ENCODE assay signal across 8 mouse cellular contexts in the genomic region with DNA sequence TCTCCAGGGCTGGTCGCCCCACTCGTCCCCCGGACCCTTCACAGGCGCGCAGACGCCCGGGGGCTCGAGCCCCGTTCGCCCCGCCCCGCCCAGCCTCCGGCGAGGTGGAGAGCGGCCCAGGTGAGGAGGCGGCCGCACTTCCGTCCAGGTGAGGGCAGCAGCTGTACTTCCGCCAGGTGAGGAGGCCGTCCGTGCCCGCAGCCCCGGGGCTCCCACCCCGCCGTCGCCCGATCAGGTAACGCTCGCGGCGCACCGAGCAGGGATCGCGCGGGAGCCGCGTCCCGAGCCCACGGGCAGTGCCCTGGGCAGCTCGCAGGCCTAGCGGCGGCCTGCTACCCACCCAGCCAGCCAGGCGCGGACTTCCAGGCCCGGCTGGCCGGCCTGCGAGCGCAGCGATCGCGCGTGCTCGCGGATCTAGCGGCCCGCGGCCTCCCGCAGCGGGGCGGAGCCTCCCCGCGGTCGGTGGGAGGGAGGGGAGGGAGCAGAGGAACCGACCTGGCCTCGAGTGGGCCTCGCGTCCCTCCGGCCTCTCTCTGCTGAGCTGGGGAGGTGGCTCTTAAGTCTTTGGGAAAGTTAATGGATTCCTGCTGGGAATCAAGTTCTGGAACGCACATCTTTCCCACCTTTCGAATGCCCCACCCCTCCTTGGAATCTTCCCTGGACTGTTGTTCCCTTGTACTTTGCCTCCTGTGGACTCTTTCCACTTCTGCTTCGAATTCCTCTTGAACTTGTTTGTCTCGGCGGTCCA. TPM values are rescaled to one million over a fixed set of nuclear protein-coding genes. Genes with fewer than 3 reads are reported as not detected.
DNase-seq lines count a peak whose midpoint lies in the region; ATAC-seq lines count a peak whose summit lies in the region.

TSS of gene Patj (plus strand) at position 96 of the 748 bp plus-strand sequence.

- H3K27ac ChIP-seq in intestine, embryonic 14.5 days (ENCODE audit: low read depth): peak within 1 kb of the TSS; percentile 84

- ATAC-seq in activated CD4-positive, CD25-positive, alpha-beta regulatory T cell, adult 4 months: peak; percentile 76
- ATAC-seq in intestine, embryonic 14.5 days (replicated peaks; ENCODE audit: low FRiP score, low TSS enrichment, low read depth): peak; percentile 93

- intact Hi-C loops in gastrocnemius, postnatal 36 days (cut with DNase I): no loop called here

- peak within 1 kb of the TSS; percentile 81 for H3K4me2 ChIP-seq in intestine, embryonic 14.5 days (ENCODE audit: low read length)

- peak within 1 kb of the TSS; percentile 67 for H3K4me3 ChIP-seq in intestine, embryonic 14.5 days (ENCODE audit: low read depth, low read length)
- peak within 1 kb of the TSS; percentile 92 for H3K4me3 ChIP-seq in megakaryocyte, embryonic 14.5 days (replicated peaks)

- H3K36me3 ChIP-seq in intestine, embryonic 14.5 days (ENCODE audit: control insufficient read depth, insufficient read depth, low read length): no peaks in the 10 kb centered on the region
- no peaks in the 10 kb centered on the region for H3K36me3 ChIP-seq in megakaryocyte, embryonic 14.5 days (replicated peaks; ENCODE audit: low read length)

- peak within 1 kb of the TSS; percentile 92 for H3K9ac ChIP-seq in intestine, embryonic 14.5 days (ENCODE audit: low read length)

- no peaks in the 10 kb centered on the region for H3K9me3 ChIP-seq in intestine, embryonic 14.5 days (ENCODE audit: control insufficient read depth, low read length)
- no peaks in the 10 kb centered on the region for H3K9me3 ChIP-seq in megakaryocyte, embryonic 14.5 days

- WGBS in intestine, embryonic 14.5 days: under 1% methylated on average over 70 of the region's 73 CpGs

- DNase-seq in embryo, embryonic 10.5 days (ENCODE audit: low spot score): peak; percentile 53
- DNase-seq in gastrocnemius, postnatal 36 days: peak; percentile 11 to 35
- DNase-seq in intestine, embryonic 14.5 days (ENCODE audit: low spot score): peak; percentile 84
- DNase-seq in left cerebral cortex, adult 9 months (ENCODE audit: low spot score in 2 of 2): peak; percentile 18 to 42
- DNase-seq in right cerebral cortex, postnatal 10 days (ENCODE audit: low spot score in 2 of 2): peak; percentile 59 to 68
- peak; percentile 59 to 69 for DNase-seq in urinary bladder, postnatal 36 days (ENCODE audit: low spot score in 2 of 2)

- H3K4me1 ChIP-seq in intestine, embryonic 14.5 days (replicated peaks; ENCODE audit: control insufficient read depth, insufficient read depth, low read length): peaks cover 3% of the 10 kb centered on the region; the same call in 1 of the 2 replicates
- peaks cover 8% of the 10 kb centered on the region for H3K4me1 ChIP-seq in megakaryocyte, embryonic 14.5 days

- no peaks in the 10 kb centered on the region for H3K27me3 ChIP-seq in intestine, embryonic 14.5 days (replicated peaks; ENCODE audit: control insufficient read depth, insufficient read depth, low read length)
- H3K27me3 ChIP-seq in megakaryocyte, embryonic 14.5 days (replicated peaks): peaks cover 18% of the 10 kb centered on the region

RNA-seq across cellular contexts. Expression of gene Patj, which starts in this region (rescaled TPM):
- polyA plus RNA-seq in activated CD4-positive, CD25-positive, alpha-beta regulatory T cell, adult 4 months (2017; shearing (Covaris generic)): 10 to 100 TPM; 11.9 to 13.9 TPM
- 1 to 10 TPM; 2.1 to 3.1 TPM for total RNA-seq in gastrocnemius, postnatal 36 days (2021)
- 19.7 and 23.0 TPM in 2 replicates for polyA plus RNA-seq in intestine, embryonic 14.5 days (2014; fragmentation: Nextera tagmentation; extraction: Ambion mirVana)
- polyA plus RNA-seq in megakaryocyte, embryonic 14.5 days (2012; ENCODE audit: insufficient read depth, low replicate concordance): not detected in 2 replicates

Comparison
In these comparisons a context has a peak if more than half of its experiments do, and no peak if none do; other contexts are left out.
1. Peak in every context shown above with its lines: DNase-seq, ATAC-seq, H3K4me3 ChIP-seq and H3K27ac ChIP-seq.
2. DNase-seq: peak in every context shown above with its lines; median percentile 84 in intestine, embryonic 14.5 days; 64 in urinary bladder, postnatal 36 days; 64 in right cerebral cortex, postnatal 10 days; 53 in embryo, embryonic 10.5 days; 30 in left cerebral cortex, adult 9 months; 23 in gastrocnemius, postnatal 36 days.